Mouse (Mus musculus): ENCODE data around the gene Igsf3.

GRCm38 (mm10) chr3:101346806-101347205 is 30.1 kb upstream of the Igsf3 start:
- no peak for TF ChIP-seq CTCF (IDR thresholded peaks at IDR 0.05; ENCODE audit: insufficient read depth, low read depth, low read length)
- no peak for TF ChIP-seq POLR2A (IDR thresholded peaks at IDR 0.05; ENCODE audit: insufficient read depth, low read depth, low read length)

Measured in olfactory bulb, adult 2 months (tissue).